Mouse (Mus musculus) E14TG2a.4 (cell line): ENCODE results near the gene Mbnl2.
A peak's percentile ranks its signal among the peaks of the same experiment; 100 is the strongest.

Experiments used
- H3K27me3 ChIP-seq: 2 replicates; pipeline ENCODE4 v1.6.1; 2014; ENCODE audit warnings: low read length, control low read depth; ENCODE audit not compliant: insufficient read depth
- H3K36me3 ChIP-seq: 2 replicates; pipeline ENCODE4 v1.6.1; 2014; ENCODE audit warnings: low read length, control low read depth; ENCODE audit not compliant: insufficient read depth
- H3K4me1 ChIP-seq: replicated peaks from 2 replicates; pipeline ENCODE4 v1.6.1; 2014; ENCODE audit warnings: low read depth, low read length, control low read depth
- H3K4me3 ChIP-seq: replicated peaks from 2 replicates; pipeline ENCODE4 v1.5.1; 2014; ENCODE audit warnings: mild to moderate bottlenecking, low read length
- H3K9me3 ChIP-seq: 2 replicates; pipeline ENCODE4 v1.6.1; 2014; ENCODE audit warnings: low read length, control low read depth
- CTCF ChIP-seq: conservative IDR thresholded peaks from 2 replicates; pipeline ENCODE4 v1.5.1; 2014; ENCODE audit warnings: low read length
- NANOG ChIP-seq: IDR thresholded peaks from 2 replicates; pipeline ENCODE4 v1.6.1; 2014; ENCODE audit warnings: borderline replicate concordance, low read length, mixed read lengths
- POU5F1 ChIP-seq: IDR thresholded peaks from 2 replicates; pipeline ENCODE4 v1.6.1; 2014; ENCODE audit warnings: low read length, borderline replicate concordance

Gene Mbnl2

GRCm38 (mm10) chr14:120267130-120267529 lies 8.3 kb upstream of the Mbnl2 start:
- TF ChIP-seq POU5F1: no peak
- no peak for TF ChIP-seq NANOG
- TF ChIP-seq CTCF: no peak
- Histone ChIP-seq H3K4me3 (no peak overlapping the region), H3K27me3 (no peaks in the 10 kb centered on the region), H3K9me3 (peaks cover 11% of the 10 kb centered on the region), H3K4me1 (no peaks in the 10 kb centered on the region), H3K36me3 (no peaks in the 10 kb centered on the region)

- Histone ChIP-seq H3K4me3 (no peak overlapping the region), H3K27me3 (no peaks in the 10 kb centered on the region), H3K4me1 (peaks cover 6% of the 10 kb centered on the region), H3K36me3 (no peaks in the 10 kb centered on the region), H3K9me3 (no peaks in the 10 kb centered on the region)
- no peak for TF ChIP-seq NANOG
Measured at GRCm38 (mm10) chr14:120270031-120270430, 5.4 kb upstream of the Mbnl2 start.

GRCm38 (mm10) chr14:120270633-120271032 lies 4.8 kb upstream of the Mbnl2 start:
- Histone ChIP-seq H3K36me3 (no peaks in the 10 kb centered on the region), H3K27me3 (no peaks in the 10 kb centered on the region), H3K4me3 (no peak overlapping the region), H3K9me3 (no peaks in the 10 kb centered on the region), H3K4me1 (peaks cover 8% of the 10 kb centered on the region)
- TF ChIP-seq NANOG: no peak
- TF ChIP-seq POU5F1: no peak
- no peak for TF ChIP-seq CTCF

- no peak for TF ChIP-seq CTCF
- no peak for TF ChIP-seq POU5F1
- TF ChIP-seq NANOG: no peak
- no peaks in the 10 kb centered on the region for H3K36me3 ChIP-seq
Measured at GRCm38 (mm10) chr14:120271096-120271495, 4.4 kb upstream of the Mbnl2 start.

GRCm38 (mm10) chr14:120273766-120274165 lies 1.7 kb upstream of the Mbnl2 start:
- no peaks in the 10 kb centered on the region for H3K36me3 ChIP-seq
- TF ChIP-seq NANOG (no peak), CTCF (no peak), POU5F1 (no peak)
- no peak overlapping the region for H3K4me3 ChIP-seq
- H3K9me3 ChIP-seq: no peaks in the 10 kb centered on the region
- peaks cover 35% of the 10 kb centered on the region for H3K4me1 ChIP-seq
- H3K27me3 ChIP-seq: no peaks in the 10 kb centered on the region

More at GRCm38 (mm10) chr14:120271096-120271495, 4.4 kb upstream of the Mbnl2 start:
- no peaks in the 10 kb centered on the region for H3K9me3 ChIP-seq
- peaks cover 8% of the 10 kb centered on the region for H3K4me1 ChIP-seq
- no peak overlapping the region for H3K4me3 ChIP-seq
- no peaks in the 10 kb centered on the region for H3K27me3 ChIP-seq

- TF ChIP-seq NANOG: no peak
- TF ChIP-seq CTCF: no peak
- no peak for TF ChIP-seq POU5F1
- H3K36me3 ChIP-seq: no peaks in the 10 kb centered on the region
- H3K4me1 ChIP-seq: peaks cover 44% of the 10 kb centered on the region
- no peaks in the 10 kb centered on the region for H3K9me3 ChIP-seq
- H3K27me3 ChIP-seq: no peaks in the 10 kb centered on the region
- peak overlapping the region; percentile 79 for H3K4me3 ChIP-seq
Measured at GRCm38 (mm10) chr14:120274746-120275145, 723 bp upstream of the Mbnl2 start.

- Histone ChIP-seq H3K4me1 (peaks cover 53% of the 10 kb centered on the region), H3K4me3 (peak overlapping the region; percentile 79), H3K27me3 (no peaks in the 10 kb centered on the region), H3K9me3 (no peaks in the 10 kb centered on the region), H3K36me3 (no peaks in the 10 kb centered on the region)
- TF ChIP-seq POU5F1: no peak
- TF ChIP-seq CTCF: no peak
- TF ChIP-seq NANOG: no peak
Measured at GRCm38 (mm10) chr14:120276343-120277080, 1.0 kb downstream of the Mbnl2 start.

GRCm38 (mm10) chr14:120277081-120277656 lies 1.7 kb downstream of the Mbnl2 start:
- Histone ChIP-seq H3K4me3 (no peak overlapping the region), H3K36me3 (no peaks in the 10 kb centered on the region), H3K4me1 (peaks cover 53% of the 10 kb centered on the region), H3K27me3 (no peaks in the 10 kb centered on the region), H3K9me3 (no peaks in the 10 kb centered on the region)
- TF ChIP-seq POU5F1: no peak
- no peak for TF ChIP-seq NANOG
- no peak for TF ChIP-seq CTCF
